Mouse (Mus musculus) kidney, adult 11 months (tissue): ENCODE measurements at regions not wholly inside any gene's neighbourhood (a gene's known extent, or its start where the extent isn't known, plus 50 kb on each side); places are given as distances from the start of the nearest gene placed in this dataset.

Experiments used
- DNase-seq: peaks from one replicate; pipeline ENCODE4 v3.0.0; 2022

GRCm38 (mm10) chr3:50813760-50814400 lies 370.5 kb upstream of the Slc7a11 start:
- DNase-seq, result no peak

- no peak for DNase-seq
These were observed 372.3 kb upstream of the Slc7a11 start for GRCm38 (mm10) chr3:50815716-50816115.

GRCm38 (mm10) chr3:50816479-50816878 lies 373.1 kb upstream of the Slc7a11 start:
- no peak for DNase-seq

GRCm38 (mm10) chr3:50817361-50817760 lies 373.9 kb upstream of the Slc7a11 start:
- no peak for DNase-seq

- no peak for DNase-seq
These were observed 377.4 kb upstream of the Slc7a11 start for GRCm38 (mm10) chr3:50820776-50821175.

GRCm38 (mm10) chr3:50825534-50826423 lies 382.4 kb upstream of the Slc7a11 start:
- DNase-seq, result no peak

DNA sequence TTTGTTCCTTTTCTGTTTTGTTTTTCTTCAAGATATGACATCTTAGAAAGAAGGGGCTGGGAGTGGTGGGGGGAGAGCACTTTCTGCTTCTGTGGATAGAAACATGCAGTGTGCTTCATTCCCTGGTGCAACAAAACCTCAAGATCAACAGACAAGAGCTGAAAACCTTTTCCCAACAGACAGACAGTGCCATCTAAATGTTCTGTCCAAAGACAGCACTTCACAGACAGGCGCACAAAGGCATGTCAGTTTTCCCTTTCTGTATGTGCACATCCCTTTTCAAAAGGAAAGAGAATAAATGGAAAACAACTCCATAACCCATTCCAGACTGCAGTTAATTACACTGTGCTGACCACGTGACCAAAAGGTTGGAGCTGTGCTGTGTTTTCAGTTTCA lies 383.0 kb upstream of the Slc7a11 start:
- DNase-seq, result no peak

DNA sequence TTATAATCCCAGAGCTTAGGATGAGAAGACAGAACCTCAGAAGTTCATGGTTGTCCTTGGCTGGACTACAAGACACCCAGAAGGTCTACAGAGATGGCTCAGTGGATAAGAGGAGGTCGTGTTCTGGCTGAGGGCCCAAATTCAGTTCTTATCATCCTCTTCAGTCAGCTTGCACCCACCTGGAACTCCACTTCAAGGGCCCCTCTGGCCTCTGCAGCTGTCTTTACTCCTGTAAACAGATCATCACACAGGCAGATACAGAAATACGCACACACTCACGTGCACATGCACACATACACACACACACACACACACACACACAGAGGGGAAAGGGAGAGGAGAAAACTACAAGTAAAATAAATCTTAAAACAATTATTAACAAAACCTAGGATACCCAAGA lies 385.8 kb upstream of the Slc7a11 start:
- no peak for DNase-seq

- no peak for DNase-seq
These were observed 387.0 kb upstream of the Slc7a11 start for GRCm38 (mm10) chr3:50830446-50830845.

DNA sequence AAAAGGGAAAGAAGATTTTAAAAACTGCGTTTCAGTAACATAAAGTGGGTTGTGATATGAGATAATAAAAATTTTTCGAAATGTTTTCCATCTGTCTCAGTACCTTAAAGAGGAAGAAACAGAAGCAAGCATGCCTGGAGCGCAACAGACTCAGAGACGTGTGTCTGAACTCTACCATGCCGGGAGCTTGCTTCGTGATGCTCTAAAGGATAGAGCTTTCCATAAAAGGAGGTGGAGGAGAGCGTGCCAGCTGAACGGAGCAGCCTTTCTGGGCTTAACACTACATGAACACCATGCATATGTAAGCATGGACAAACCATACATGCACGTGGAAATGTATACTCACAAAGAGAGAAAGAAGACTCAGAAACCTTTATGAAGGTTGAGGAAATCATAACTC lies 387.5 kb upstream of the Slc7a11 start:
- DNase-seq, result no peak

DNA sequence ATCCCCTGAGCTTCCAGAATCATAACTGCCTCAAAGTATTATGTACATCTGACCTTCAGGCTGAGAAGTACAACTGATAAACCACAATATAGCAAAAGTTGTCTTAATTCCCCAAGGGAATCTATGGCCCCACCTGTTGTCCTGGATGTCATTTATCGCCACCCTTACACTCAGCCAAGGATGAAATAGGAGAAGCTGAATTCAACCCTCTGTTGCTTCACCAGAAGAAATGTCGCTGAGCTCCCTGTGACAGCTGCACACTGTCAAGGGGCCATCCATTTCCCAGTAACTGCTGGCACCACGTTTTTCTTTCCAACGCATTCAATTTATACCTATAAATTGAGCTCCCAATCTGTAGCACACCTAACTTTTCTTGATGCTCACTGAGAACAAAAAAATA lies 382.0 kb upstream of the Noct start:
- DNase-seq, result no peak

DNA sequence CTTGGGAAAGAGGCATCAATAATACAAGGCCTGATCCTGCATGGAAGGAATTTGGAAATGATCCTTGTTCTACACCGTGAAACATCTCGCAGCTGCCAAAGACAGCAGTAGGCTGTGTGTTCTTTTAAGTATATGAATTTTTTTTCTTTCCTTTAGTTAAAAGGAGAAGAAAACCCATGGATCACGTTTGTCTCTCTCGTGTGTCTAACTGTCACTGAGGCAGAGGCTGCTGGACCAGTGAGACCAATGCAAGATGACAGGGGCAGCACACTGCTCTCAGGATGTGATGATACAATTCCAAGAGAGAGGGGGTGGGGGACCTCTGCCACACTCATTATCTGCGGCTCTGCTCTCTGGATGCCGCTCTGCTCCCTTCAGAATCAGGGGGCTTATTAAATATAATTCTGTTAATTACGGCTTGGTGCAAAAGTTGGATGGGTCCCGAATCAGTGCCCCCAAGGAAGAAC lies 379.4 kb upstream of the Noct start:
- no peak for DNase-seq

DNA sequence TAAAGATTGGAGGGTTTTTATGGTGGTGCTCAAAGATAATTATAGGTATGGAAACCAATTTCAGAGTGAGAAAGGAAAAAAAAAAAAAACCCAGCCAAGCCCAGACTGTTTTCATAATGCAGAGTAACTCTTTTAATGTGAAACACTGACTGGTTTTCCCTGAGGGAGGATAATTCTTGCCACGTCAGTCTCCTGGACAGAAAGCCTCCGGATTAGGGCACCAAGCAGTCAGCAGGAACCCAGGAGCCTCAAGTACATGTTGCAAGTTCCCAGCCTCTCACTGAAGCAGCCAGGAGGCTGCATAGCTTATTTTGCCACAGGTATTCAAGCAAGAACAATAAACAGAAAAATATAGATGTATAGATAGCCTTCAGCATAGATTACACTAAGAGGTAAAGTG lies 378.9 kb upstream of the Noct start:
- no peak for DNase-seq

GRCm38 (mm10) chr3:50848528-50848927 lies 375.7 kb upstream of the Noct start:
- no peak for DNase-seq

DNA sequence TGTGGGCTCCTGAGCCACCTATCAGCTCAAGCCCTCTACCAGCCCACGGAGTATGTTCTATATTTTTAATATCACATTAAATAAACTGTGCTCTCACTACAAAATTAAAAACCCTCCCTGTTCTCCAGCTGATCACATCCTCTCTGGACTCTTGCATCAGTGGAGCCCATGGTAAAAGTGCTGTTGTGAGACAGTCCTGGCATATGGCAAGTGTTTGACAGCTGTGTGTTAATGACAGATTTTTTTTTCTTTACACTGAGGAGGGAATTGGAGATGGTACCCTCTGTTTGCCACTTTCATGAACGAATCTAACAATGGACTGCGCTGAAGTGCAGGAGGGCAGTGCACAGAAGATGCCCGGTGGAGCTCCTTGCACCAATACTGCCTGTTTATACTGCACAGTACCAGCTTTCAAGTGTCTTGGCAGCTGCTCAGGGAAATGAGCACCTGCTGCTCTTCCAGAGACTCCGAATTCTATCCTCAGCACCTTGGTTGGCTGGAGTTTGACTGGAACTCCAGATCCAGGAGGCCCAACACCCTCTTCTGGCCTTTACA lies 373.1 kb upstream of the Noct start:
- no peak for DNase-seq

GRCm38 (mm10) chr3:50867105-50867504 lies 357.1 kb upstream of the Noct start:
- DNase-seq, result no peak

GRCm38 (mm10) chr3:50869211-50869610 lies 355.0 kb upstream of the Noct start:
- DNase-seq, result no peak

DNA sequence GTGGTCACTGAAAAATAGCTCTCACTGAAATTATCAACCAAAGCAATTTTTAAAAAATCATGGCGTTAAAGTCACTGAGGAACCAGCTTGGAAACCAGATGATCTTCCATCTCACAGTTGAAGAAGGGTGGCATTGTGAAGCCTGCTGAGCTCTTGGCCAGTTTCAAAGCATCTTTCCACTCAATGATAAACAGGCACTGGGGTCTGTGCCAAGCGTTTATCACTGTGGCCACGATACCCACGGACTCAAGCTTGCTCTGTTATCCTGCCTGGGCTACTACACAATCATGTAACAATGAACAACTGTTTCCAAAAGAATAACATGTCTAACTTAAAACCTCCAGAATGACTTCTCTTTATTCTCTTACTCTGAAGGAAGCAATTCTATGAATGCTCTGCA lies 345.2 kb upstream of the Noct start:
- no peak for DNase-seq

GRCm38 (mm10) chr3:50879595-50879994 lies 344.7 kb upstream of the Noct start:
- DNase-seq, result no peak

DNA sequence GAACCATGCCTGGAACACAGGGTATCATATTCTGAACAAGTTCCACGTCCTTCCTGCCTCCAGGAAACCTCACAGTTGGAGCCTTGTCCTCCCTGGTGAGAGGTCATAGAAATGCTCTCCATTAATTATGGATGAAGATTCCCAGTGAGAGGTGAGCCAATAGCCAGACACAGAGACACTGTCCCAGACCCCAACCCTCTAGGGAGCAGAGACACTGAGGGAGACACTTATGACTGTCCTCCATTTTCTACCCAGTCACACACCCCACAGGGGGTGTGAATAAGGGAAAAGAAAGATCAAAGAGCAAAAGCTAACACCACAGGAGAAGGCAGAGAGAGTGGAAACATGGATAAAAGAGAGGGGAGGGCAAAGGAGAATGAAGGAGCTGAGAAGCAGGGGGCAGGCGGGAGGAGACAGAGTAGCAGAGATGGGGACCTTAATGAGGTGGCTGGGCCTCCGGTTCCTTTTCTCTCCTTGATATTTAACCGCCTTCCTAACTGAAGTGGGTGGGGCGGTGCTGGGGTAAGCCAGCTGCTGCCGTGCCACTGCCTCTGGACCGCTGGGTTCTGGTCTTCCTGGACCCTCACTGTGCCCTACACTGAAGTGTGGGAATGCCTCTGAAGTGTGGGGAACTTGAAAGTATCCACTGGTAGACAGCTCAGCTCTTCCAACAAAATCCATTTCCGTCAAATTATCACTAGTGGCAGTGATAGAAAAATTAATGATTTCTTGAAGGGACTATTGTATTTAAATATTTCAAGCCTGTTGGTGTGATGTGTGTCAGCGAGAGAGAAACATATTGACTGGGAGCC lies 342.6 kb upstream of the Noct start:
- DNase-seq, result no peak

DNA sequence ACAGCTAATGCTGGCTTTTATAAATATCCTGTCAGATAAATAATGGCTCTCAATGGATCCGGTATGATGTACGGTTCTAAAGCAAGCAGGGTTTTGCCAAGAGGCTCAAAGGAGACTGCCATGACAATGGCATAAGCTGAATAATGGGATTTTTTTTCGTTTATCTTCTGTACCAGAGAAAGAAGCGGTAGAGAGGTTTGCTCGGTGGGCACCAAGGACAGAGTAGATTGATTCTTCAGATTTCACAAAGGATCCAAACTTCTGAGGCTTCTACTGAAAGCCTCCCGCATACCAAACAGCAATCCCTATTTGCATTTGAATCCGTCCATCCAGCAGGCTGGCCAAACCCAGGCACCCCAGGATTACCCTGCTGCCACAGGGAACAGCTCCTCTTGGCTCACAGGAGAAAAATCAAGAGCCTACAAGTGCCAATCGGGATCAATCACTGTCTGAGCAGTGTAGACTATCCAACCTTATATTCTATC lies 342.0 kb upstream of the Noct start:
- DNase-seq, result no peak

DNA sequence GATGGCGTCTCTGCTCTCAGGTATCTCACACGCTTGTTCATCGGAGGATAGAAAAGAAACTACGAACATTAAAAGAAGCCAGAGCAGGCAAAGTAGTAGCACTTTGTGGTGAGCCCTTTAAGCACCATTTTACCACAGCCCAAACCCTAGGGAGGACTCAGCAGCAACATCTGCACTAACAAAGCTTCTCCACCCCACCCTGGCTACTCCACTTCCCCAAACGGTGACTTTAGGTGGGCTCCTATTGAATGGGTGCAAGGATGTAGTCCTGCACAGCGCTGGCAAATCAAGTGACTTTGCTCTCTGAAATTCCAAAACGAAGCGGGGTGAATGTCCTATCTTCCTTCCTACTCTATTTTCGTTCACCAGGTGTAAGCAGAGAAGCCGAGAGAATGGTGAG lies 337.9 kb upstream of the Noct start:
- DNase-seq, result no peak

DNA sequence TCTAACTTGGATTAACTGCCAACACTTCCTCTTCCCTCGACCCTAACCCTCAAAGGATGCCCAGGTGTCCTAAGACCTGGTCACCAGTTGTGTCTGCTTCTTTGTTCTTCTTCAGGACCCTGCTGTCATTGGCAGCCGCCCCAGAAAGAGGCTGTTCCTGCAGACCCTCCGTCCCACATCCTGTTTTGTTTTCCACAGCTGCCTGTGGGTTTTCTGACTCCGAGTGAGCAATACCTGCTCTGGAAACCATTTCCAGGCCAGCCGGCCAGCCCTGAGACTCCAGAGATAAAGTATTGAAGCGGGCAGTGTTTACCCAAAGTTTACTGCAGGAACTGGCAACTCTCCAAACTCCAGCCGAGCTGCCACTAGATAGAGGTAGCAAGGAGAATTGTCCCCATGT lies 337.2 kb upstream of the Noct start:
- no peak for DNase-seq
